Mouse (Mus musculus): ENCODE measurements around the gene Vmn2r86.

GRCm38 (mm10) chr10:130497296-130497695 is 41.4 kb upstream of the Vmn2r86 start, which contains the start of gene Vmn2r87:
- TF ChIP-seq CTCF (IDR thresholded peaks at IDR 0.05; ENCODE audit: low read depth, low read length) (no peak), POLR2A (IDR thresholded peaks at IDR 0.05; ENCODE audit: extremely low read depth, insufficient read depth, low read length) (no peak)
